Mouse (Mus musculus): ENCODE measurements around the gene Usf3.

GRCm38 (mm10) chr16:44139536-44140185 is 33.4 kb upstream of the Usf3 start, which contains the start of the genes Atp6v1a and Naa50:
- TF ChIP-seq POLR2A (IDR thresholded peaks at IDR 0.05; ENCODE audit: low read depth, low read length) (peak; percentile 13), CTCF (conservative IDR thresholded peaks at IDR 0.05; ENCODE audit: insufficient read depth, insufficient read length, low read depth, low read length) (no peak)

Data from kidney, adult 2 months (tissue).